Mouse (Mus musculus) G1E (cell line): ENCODE measurements around the gene Sycn. TPM values are rescaled to one million over a fixed set of nuclear protein-coding genes. Genes with fewer than 3 reads are reported as not detected.

Experiments used
- ATAC-seq: 2 replicates; pipeline ENCODE4 v1.8.0; 2016; ENCODE audit warnings: mild to moderate bottlenecking; ENCODE audit not compliant: insufficient number of reproducible peaks, poor library complexity, low FRiP score, severe bottlenecking; ENCODE audit errors: extremely low read depth
- DNase-seq: peaks from one replicate; pipeline ENCODE4 v3.0.0; 2012; ENCODE audit warnings: low spot score
- H3K27me3 ChIP-seq: 2 replicates; pipeline ENCODE4 v1.6.1; 2012; ENCODE audit warnings: mild to moderate bottlenecking, low read length, inconsistent platforms; ENCODE audit not compliant: insufficient read depth
- H3K36me3 ChIP-seq: replicated peaks from 2 replicates; pipeline ENCODE3; 2012; ENCODE audit warnings: mild to moderate bottlenecking, inconsistent platforms
- H3K4me1 ChIP-seq: 2 replicates; pipeline ENCODE4 v1.6.1; 2012; ENCODE audit warnings: low read depth, low read length, inconsistent platforms, mixed read lengths; ENCODE audit not compliant: insufficient read depth
- H3K4me3 ChIP-seq: 2 replicates; pipeline ENCODE4 v1.5.1; 2012; ENCODE audit warnings: low read depth, mild to moderate bottlenecking, inconsistent platforms, low read length, moderate library complexity, mixed read lengths
- H3K9me3 ChIP-seq: replicated peaks from 2 replicates; pipeline ENCODE4 v1.6.1; 2012; ENCODE audit warnings: inconsistent platforms
- CTCF ChIP-seq: IDR thresholded peaks from 2 replicates; pipeline ENCODE4 v1.5.1; 2012; ENCODE audit warnings: low read depth, low read length, inconsistent platforms, mixed read lengths
- GATA1 ChIP-seq: IDR thresholded peaks from 2 replicates; pipeline ENCODE4 v1.6.1; 2012; ENCODE audit warnings: borderline replicate concordance, low read length, inconsistent platforms, mixed read lengths
- GATA2 ChIP-seq: IDR thresholded peaks from 2 replicates; pipeline ENCODE4 v1.6.1; 2012; ENCODE audit warnings: low read depth, low read length, inconsistent platforms, borderline replicate concordance
- POLR2AphosphoS5 ChIP-seq: IDR thresholded peaks from 2 replicates; pipeline ENCODE4 v1.6.1; 2012; ENCODE audit warnings: low read depth, low read length, inconsistent platforms; ENCODE audit not compliant: insufficient replicate concordance
- TAL1 ChIP-seq: conservative IDR thresholded peaks from 2 replicates; pipeline ENCODE4 v1.6.1; 2012; ENCODE audit warnings: low read depth, low read length, inconsistent platforms, mixed read lengths
- polyA plus RNA-seq: library from polyadenylated mRNA; stranded (reverse); fragments of >175 nt; gene quantifications from 2 replicates; pipeline ENCODE4 v1.2.3, GENCODE M21; 2012
- total RNA-seq, 2 experiments: library from RNA; stranded (forward) in 1 of 2; stranded (reverse) in 1 of 2; fragments of 200-1000 nt in 1 of 2; fragments of >200 nt in 1 of 2; fragmentation: Nextera tagmentation in 1 of 2; gene quantifications; 2 replicates each; pipeline ENCODE4 v1.2.3; 2014 to 2017

Gene Sycn
- total and polyA plus RNA-seq, 3 experiments: not detected

- peaks cover 99% of the 10 kb centered on the region for H3K4me1 ChIP-seq
- TF ChIP-seq POLR2AphosphoS5 (no peak), GATA2 (no peak), GATA1 (no peak), TAL1 (no peak), CTCF (no peak)
- no peak for ATAC-seq
Measured at GRCm38 (mm10) chr7:28579826-28580225, 39.1 kb downstream of the Sycn start.

GRCm38 (mm10) chr7:28581721-28582120 lies 41.0 kb downstream of the Sycn start:
- peaks cover 69% of the 10 kb centered on the region for H3K36me3 ChIP-seq
- TF ChIP-seq GATA1 (no peak), GATA2 (no peak), CTCF (no peak), TAL1 (peak; percentile 82)
- ATAC-seq (peak; percentile 59), DNase-seq (peak; percentile 67)
- no peaks in the 10 kb centered on the region for H3K27me3 ChIP-seq
- H3K9me3 ChIP-seq: no peaks in the 10 kb centered on the region
- peaks cover 99% of the 10 kb centered on the region for H3K4me1 ChIP-seq
- H3K4me3 ChIP-seq: peak overlapping the region; percentile 55; the same call in 1 of the 2 replicates

More at GRCm38 (mm10) chr7:28579826-28580225, 39.1 kb downstream of the Sycn start:
- H3K27me3 ChIP-seq: no peaks in the 10 kb centered on the region
- H3K4me3 ChIP-seq: peak overlapping the region; percentile 24; the same call in 1 of the 2 replicates
- peaks cover 71% of the 10 kb centered on the region for H3K36me3 ChIP-seq
- DNase-seq: no peak
- H3K9me3 ChIP-seq: no peaks in the 10 kb centered on the region

GRCm38 (mm10) chr7:28582841-28583240 lies 42.2 kb downstream of the Sycn start:
- ATAC-seq (peak; percentile 52; the same call in 1 of the 2 replicates), DNase-seq (peak; percentile 52)
- H3K4me1 ChIP-seq: peaks cover 99% of the 10 kb centered on the region
- H3K4me3 ChIP-seq: peak overlapping the region; percentile 63; the same call in 1 of the 2 replicates
- H3K36me3 ChIP-seq: peaks cover 70% of the 10 kb centered on the region
- H3K27me3 ChIP-seq: no peaks in the 10 kb centered on the region
- TF ChIP-seq GATA2 (peak; percentile 46; the same call in 1 of the 2 replicates), TAL1 (peak; percentile 69), POLR2AphosphoS5 (no peak), CTCF (no peak)
- no peaks in the 10 kb centered on the region for H3K9me3 ChIP-seq

GRCm38 (mm10) chr7:28583570-28584344 lies 43.1 kb downstream of the Sycn start:
- ATAC-seq (no peak), DNase-seq (peak; percentile 47)
- no peaks in the 10 kb centered on the region for H3K27me3 ChIP-seq
- H3K4me3 ChIP-seq: peak overlapping the region; percentile 63; the same call in 1 of the 2 replicates
- no peaks in the 10 kb centered on the region for H3K9me3 ChIP-seq
- TF ChIP-seq GATA2 (no peak), POLR2AphosphoS5 (no peak), TAL1 (no peak), GATA1 (no peak), CTCF (no peak)
- peaks cover 69% of the 10 kb centered on the region for H3K36me3 ChIP-seq
- peaks cover 94% of the 10 kb centered on the region for H3K4me1 ChIP-seq

- Histone ChIP-seq H3K4me1 (peaks cover 93% of the 10 kb centered on the region), H3K9me3 (no peaks in the 10 kb centered on the region), H3K36me3 (peaks cover 68% of the 10 kb centered on the region), H3K4me3 (peak overlapping the region; percentile 63; the same call in 1 of the 2 replicates), H3K27me3 (no peaks in the 10 kb centered on the region)
- no peak for ATAC-seq
- no peak for TF ChIP-seq CTCF
- TF ChIP-seq GATA1: no peak
- TF ChIP-seq GATA2: no peak
- TF ChIP-seq TAL1: no peak
- TF ChIP-seq POLR2AphosphoS5: no peak
- no peak for DNase-seq
Measured at GRCm38 (mm10) chr7:28584468-28584867, 43.8 kb downstream of the Sycn start.

GRCm38 (mm10) chr7:28585001-28585400 lies 44.3 kb downstream of the Sycn start:
- peaks cover 68% of the 10 kb centered on the region for H3K36me3 ChIP-seq
- ATAC-seq (no peak), DNase-seq (no peak)
- peak overlapping the region; percentile 45; the same call in 1 of the 2 replicates for H3K4me3 ChIP-seq
- H3K27me3 ChIP-seq: no peaks in the 10 kb centered on the region
- no peaks in the 10 kb centered on the region for H3K9me3 ChIP-seq
- TF ChIP-seq GATA1: no peak
- no peak for TF ChIP-seq CTCF
- TF ChIP-seq POLR2AphosphoS5: no peak
- TF ChIP-seq GATA2: no peak
- no peak for TF ChIP-seq TAL1
- peaks cover 93% of the 10 kb centered on the region for H3K4me1 ChIP-seq

GRCm38 (mm10) chr7:28586663-28587411 lies 46.2 kb downstream of the Sycn start:
- DNase-seq (no peak), ATAC-seq (no peak)
- TF ChIP-seq GATA1: no peak
- no peak for TF ChIP-seq TAL1
- no peak for TF ChIP-seq CTCF
- no peak for TF ChIP-seq GATA2
- TF ChIP-seq POLR2AphosphoS5: no peak
- H3K36me3 ChIP-seq: peaks cover 75% of the 10 kb centered on the region
- H3K9me3 ChIP-seq: no peaks in the 10 kb centered on the region
- H3K4me3 ChIP-seq: no peak overlapping the region
- H3K4me1 ChIP-seq: peaks cover 93% of the 10 kb centered on the region
- H3K27me3 ChIP-seq: no peaks in the 10 kb centered on the region
